Mouse (Mus musculus) midbrain, embryonic 10.5 days (tissue): ENCODE measurements around the gene Ebf1. TPM values are rescaled to one million over a fixed set of nuclear protein-coding genes. Genes with fewer than 3 reads are reported as not detected.

Experiments used
- DNase-seq: peaks from one replicate; pipeline ENCODE4 v3.0.0-alpha.2; 2017; ENCODE audit warnings: low spot score
- H3K27ac ChIP-seq: fragments of 300-500 bp; sonication (generic); replicated peaks from 2 replicates; pipeline ENCODE4 v1.5.1; 2016; ENCODE audit warnings: mild to moderate bottlenecking
- H3K27me3 ChIP-seq: fragments of 300-500 bp; sonication (generic); 2 replicates; pipeline ENCODE4 v1.6.1; 2016; ENCODE audit warnings: low read depth, mild to moderate bottlenecking; ENCODE audit not compliant: poor library complexity, severe bottlenecking
- H3K36me3 ChIP-seq: fragments of 300-500 bp; sonication (generic); 2 replicates; pipeline ENCODE4 v1.6.1; 2016; ENCODE audit warnings: mild to moderate bottlenecking, moderate library complexity
- H3K4me1 ChIP-seq: fragments of 300-500 bp; sonication (generic); 2 replicates; pipeline ENCODE4 v1.6.1; 2016
- H3K4me3 ChIP-seq: fragments of 300-500 bp; sonication (generic); 2 replicates; pipeline ENCODE4 v1.5.1; 2016; ENCODE audit warnings: mild to moderate bottlenecking, moderate library complexity
- H3K9me3 ChIP-seq: fragments of 300-500 bp; sonication (generic); replicated peaks from 2 replicates; pipeline ENCODE4 v1.6.1; 2016; ENCODE audit warnings: mild to moderate bottlenecking
- WGBS: fragments of 180-500 bp; shearing (Covaris S2); methylation state at CpG from one replicate; pipeline ENCODE4 v1.1.7; 2016; 5-methylcytosine and 5-hydroxymethylcytosine counted together
- polyA plus RNA-seq: library from polyadenylated mRNA; unstranded; fragments of >200 nt; fragmentation: Nextera tagmentation; extraction: Ambion mirVana; gene quantifications from 2 replicates; pipeline ENCODE4 v1.2.1, GENCODE M21; 2016

Ebf1 gene
- polyA plus RNA-seq, 1 experiment from 2014 or later, result 31.8 TPM

DNA sequence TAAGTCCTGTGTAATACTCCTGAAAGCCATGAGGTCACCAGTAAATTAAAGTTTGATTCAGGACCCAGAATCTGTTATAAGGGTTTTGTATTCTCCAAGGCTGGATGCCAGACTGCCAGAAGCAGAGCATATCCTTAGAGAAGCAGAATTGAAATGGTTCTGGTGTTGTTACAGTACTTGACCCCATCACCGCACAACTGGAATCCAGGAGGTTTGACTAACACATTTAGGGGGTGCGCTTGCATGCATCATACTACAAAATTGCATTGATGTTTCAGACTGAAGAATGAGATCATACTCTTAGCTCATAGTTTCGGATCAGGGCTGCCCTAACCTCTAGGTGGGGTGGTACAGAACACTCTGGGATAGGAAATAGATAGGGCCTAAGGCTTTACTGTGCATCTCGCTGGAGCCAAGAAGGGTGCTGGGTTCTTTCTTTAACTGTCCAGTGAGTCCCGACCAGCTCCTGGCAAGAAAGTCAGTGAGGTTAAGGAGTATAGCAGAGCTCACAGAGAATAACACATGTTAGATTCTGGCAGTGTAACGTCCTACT is 106.9 kb downstream of the Ebf1 start:
- Histone ChIP-seq H3K27me3 (no peaks in the 10 kb centered on the region), H3K36me3 (no peaks in the 10 kb centered on the region), H3K9me3 (no peaks in the 10 kb centered on the region), H3K4me3 (no peak overlapping the region), H3K27ac (no peak overlapping the region), H3K4me1 (no peaks in the 10 kb centered on the region)
- DNase-seq, result no peak
- 88% methylated on average over 6 of the region's 6 CpGs for WGBS

DNA sequence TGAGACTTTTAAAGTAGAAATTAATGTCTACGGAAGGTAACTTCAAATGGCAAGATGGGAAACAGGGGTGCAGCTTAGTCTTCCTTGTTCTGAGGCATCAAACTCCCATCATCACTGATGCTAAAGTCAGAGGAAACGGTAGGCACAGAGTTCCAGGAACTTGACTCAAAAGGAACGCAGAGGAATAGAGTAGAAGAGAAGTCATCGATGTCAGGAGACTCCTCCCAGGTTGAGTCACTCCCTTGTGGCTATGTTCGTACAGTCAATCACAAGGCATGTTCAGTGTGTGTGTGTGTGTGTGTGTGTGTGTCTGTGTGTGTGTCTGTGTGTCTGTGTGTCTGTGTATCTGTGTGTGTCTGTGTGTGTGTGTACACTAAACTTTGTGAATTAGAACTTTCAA is 108.6 kb downstream of the Ebf1 start:
- 89% methylated on average over 5 of the region's 5 CpGs for WGBS
- DNase-seq, result no peak

DNA sequence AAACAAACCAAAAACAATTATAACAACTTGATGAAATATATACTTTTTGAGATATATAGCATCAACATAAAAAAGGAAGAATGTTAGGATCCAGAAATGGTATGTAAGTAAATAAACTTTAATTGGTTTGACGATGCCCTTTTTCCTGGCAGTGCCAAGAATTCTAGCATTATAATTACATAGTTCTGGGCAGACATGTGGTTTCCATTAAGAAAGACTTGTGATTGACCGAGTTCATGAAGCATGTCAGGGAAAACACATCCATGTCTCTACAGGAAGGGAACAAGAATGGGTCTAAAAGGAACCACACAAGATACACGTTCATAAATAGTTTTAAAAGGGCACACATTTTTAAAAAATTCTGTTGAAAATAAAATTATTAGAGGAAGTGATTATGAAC is 110.3 kb downstream of the Ebf1 start:
- H3K36me3 ChIP-seq, result no peaks in the 10 kb centered on the region
- no peaks in the 10 kb centered on the region for H3K9me3 ChIP-seq
- H3K4me1 ChIP-seq, result peaks cover 4% of the 10 kb centered on the region; the same call in 1 of the 2 replicates
- no peaks in the 10 kb centered on the region for H3K27me3 ChIP-seq
- no peak overlapping the region for H3K4me3 ChIP-seq
- 73% methylated on average over 3 of the region's 3 CpGs for WGBS
- no peak overlapping the region for H3K27ac ChIP-seq
- no peak for DNase-seq

More for the DNA sequence above, 108.6 kb downstream of the Ebf1 start:
- Histone ChIP-seq H3K27ac (no peak overlapping the region), H3K36me3 (no peaks in the 10 kb centered on the region), H3K4me1 (peaks cover 4% of the 10 kb centered on the region; the same call in 1 of the 2 replicates), H3K9me3 (no peaks in the 10 kb centered on the region), H3K27me3 (no peaks in the 10 kb centered on the region), H3K4me3 (no peak overlapping the region)

DNA sequence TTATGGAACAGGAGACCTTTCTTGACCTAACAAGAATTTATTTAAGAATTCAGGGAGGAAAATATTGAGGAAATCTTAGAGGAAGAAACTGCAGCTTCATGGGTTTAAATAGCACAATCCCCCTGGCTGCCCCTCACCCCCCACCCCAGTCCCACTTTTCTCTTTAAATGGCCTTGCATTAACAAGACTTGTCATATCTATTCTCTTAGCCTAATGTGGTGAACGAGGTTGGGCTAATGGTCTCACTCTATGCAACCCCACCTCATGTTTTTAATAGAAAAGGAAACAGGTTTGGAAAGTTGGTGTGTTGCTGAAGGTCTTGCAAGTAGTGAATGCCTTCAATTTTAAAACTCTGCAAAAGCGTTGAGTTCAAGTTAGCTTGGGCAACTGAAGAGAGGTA is 110.7 kb downstream of the Ebf1 start:
- no peak overlapping the region for H3K4me3 ChIP-seq
- no peak for DNase-seq
- no peak overlapping the region for H3K27ac ChIP-seq
- H3K9me3 ChIP-seq, result no peaks in the 10 kb centered on the region
- peaks cover 5% of the 10 kb centered on the region; the same call in 1 of the 2 replicates for H3K4me1 ChIP-seq
- 82% methylated on average over 2 of the region's 2 CpGs for WGBS
- no peaks in the 10 kb centered on the region for H3K36me3 ChIP-seq
- no peaks in the 10 kb centered on the region for H3K27me3 ChIP-seq

DNA sequence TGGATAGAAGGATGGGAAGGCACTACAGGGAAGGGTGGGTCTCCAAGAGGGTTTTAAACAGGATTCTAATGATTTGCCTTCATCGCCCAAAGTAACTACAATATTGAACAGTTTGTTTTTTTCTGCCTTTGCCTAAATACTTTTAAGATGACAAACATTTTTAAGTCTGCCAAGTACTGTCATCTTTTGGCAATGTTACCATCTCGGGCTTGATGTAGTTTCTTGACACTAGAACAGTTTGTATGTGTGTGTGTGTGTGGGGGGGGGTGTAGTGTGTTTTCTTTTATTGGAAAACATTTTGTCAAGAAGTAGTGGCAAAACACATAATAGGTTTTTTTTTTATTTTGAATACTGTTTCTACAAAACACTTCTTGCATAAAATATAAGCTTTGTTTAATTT is 111.2 kb downstream of the Ebf1 start:
- 88% methylated on average over 2 of the region's 2 CpGs for WGBS
- no peak for DNase-seq
- peaks cover 10% of the 10 kb centered on the region; the same call in 1 of the 2 replicates for H3K4me1 ChIP-seq
- no peak overlapping the region for H3K4me3 ChIP-seq
- H3K27ac ChIP-seq, result no peak overlapping the region
- no peaks in the 10 kb centered on the region for H3K36me3 ChIP-seq
- H3K27me3 ChIP-seq, result no peaks in the 10 kb centered on the region
- H3K9me3 ChIP-seq, result no peaks in the 10 kb centered on the region

DNA sequence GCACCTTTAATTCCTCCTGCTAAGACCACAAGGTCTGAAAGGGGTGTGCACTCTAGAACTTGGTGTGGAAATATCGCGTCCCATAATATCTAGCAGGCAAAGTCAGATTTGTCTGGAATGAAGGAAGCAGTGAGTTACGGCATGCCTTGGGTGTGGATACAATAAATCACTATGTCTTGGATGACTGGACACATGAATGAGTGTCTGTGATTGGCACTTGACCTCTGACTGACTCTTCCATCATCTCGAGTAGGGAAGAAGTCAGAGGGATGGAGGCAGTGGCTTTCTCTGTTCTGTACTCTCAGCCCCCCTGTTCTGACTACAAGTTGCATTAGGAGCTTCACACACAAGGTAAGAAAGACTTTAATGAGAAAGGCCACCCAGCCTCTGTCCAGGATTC is 112.8 kb downstream of the Ebf1 start:
- H3K36me3 ChIP-seq, result no peaks in the 10 kb centered on the region
- 86% methylated on average over 4 of the region's 4 CpGs for WGBS
- no peaks in the 10 kb centered on the region for H3K9me3 ChIP-seq
- no peak for DNase-seq
- H3K27me3 ChIP-seq, result no peaks in the 10 kb centered on the region
- no peak overlapping the region for H3K4me3 ChIP-seq
- peaks cover 11% of the 10 kb centered on the region; the same call in 1 of the 2 replicates for H3K4me1 ChIP-seq
- H3K27ac ChIP-seq, result no peak overlapping the region

DNA sequence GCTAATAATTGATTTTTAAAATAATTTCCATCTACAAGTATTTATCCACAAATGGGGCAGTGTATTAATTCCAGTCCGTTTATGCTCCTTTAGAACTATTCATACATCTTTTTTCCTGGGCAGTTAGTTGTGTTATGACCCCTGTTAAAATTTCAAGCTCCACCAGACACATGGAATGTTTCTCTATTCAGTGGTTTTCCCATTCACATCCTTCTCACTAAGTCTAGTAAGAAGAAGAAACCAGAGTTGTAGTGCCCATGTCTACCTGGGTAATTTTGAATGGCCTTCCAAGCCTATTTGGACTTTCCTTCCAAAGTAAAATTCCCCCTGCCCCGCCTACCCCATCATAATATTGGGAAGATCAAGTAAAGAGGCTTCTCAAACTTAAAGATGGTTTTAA is 114.6 kb downstream of the Ebf1 start:
- WGBS, result 83% methylated on average over 2 of the region's 2 CpGs
- peaks cover 11% of the 10 kb centered on the region; the same call in 1 of the 2 replicates for H3K4me1 ChIP-seq
- no peaks in the 10 kb centered on the region for H3K36me3 ChIP-seq
- H3K4me3 ChIP-seq, result no peak overlapping the region
- no peak for DNase-seq
- no peaks in the 10 kb centered on the region for H3K27me3 ChIP-seq
- H3K9me3 ChIP-seq, result no peaks in the 10 kb centered on the region
- no peak overlapping the region for H3K27ac ChIP-seq

DNA sequence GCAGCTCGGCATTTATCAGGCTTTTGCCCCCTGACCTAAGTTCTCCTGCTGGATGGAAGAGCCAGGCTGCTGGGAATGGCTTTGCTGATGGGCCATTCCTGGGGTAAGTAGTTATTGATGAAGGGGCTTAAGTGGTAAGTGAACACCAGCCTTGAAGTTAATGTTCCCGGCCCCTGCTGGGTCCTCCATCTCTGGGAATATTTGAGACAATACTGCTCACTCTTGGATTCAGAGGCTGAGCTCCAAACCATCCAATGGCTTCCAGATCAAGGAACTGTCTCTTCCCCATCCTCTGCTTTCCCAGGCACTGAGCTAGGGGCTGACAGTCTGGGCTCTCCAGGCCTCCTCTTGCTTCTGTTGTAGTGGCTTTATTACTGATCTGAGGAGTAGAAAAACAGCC is 116.2 kb downstream of the Ebf1 start:
- WGBS, result 42% methylated on average over 2 of the region's 2 CpGs
- DNase-seq, result no peak
- Histone ChIP-seq H3K36me3 (no peaks in the 10 kb centered on the region), H3K27me3 (no peaks in the 10 kb centered on the region), H3K9me3 (no peaks in the 10 kb centered on the region), H3K4me1 (peaks cover 12% of the 10 kb centered on the region; the same call in 1 of the 2 replicates), H3K4me3 (no peak overlapping the region), H3K27ac (no peak overlapping the region)

DNA sequence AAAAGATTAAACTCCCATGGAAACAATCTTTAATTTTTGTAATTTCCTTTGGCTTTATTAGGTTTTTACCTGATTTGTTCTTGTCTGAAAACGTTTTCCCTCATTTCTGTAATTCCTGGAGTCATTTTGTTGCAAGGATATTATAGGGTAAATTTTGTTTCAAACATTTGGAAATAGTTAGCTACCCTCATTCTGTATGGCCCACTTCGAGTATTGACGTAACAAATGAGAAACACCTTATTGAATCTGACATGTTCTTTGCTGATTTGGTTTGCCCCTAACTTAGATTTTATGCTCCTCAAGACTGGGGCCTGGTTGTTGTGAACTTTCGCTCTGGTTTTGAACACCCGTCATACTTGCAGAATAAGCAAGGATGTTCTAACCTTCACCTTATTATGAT is 120.9 kb downstream of the Ebf1 start:
- WGBS, result 79% methylated on average over 5 of the region's 5 CpGs
- H3K9me3 ChIP-seq, result no peaks in the 10 kb centered on the region

DNA sequence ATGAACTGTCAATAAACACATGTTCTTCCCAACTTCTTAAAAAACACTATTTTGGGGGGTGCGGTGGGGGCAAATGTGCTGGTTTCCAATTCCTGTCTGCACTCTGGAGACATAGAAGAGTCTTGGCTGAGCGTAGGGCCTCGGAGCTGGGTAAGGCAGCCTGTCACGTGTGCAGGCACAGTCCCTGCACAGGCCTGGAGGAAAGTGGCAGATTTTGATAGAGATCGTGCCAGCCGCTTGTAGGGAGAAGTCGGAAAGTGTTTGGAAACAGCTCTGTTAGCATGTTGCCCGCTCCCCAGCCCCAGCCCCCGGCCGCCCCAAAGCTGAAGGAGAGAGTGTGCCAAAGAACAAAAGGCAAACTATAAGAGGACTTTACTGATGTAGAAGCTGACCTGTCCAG is 121.7 kb downstream of the Ebf1 start:
- H3K4me3 ChIP-seq, result no peak overlapping the region; the same call in 1 of the 2 replicates
- peak; percentile 32 for DNase-seq
- no peaks in the 10 kb centered on the region for H3K9me3 ChIP-seq
- peak overlapping the region; percentile 67 for H3K27ac ChIP-seq
- WGBS, result 33% methylated on average over 10 of the region's 10 CpGs
- H3K4me1 ChIP-seq, result peaks cover 39% of the 10 kb centered on the region
- H3K27me3 ChIP-seq, result no peaks in the 10 kb centered on the region
- no peaks in the 10 kb centered on the region for H3K36me3 ChIP-seq

More for the DNA sequence above, 120.9 kb downstream of the Ebf1 start:
- no peak overlapping the region for H3K4me3 ChIP-seq
- no peak overlapping the region for H3K27ac ChIP-seq
- no peaks in the 10 kb centered on the region for H3K36me3 ChIP-seq
- no peaks in the 10 kb centered on the region for H3K27me3 ChIP-seq
- no peak for DNase-seq
- H3K4me1 ChIP-seq, result peaks cover 42% of the 10 kb centered on the region

DNA sequence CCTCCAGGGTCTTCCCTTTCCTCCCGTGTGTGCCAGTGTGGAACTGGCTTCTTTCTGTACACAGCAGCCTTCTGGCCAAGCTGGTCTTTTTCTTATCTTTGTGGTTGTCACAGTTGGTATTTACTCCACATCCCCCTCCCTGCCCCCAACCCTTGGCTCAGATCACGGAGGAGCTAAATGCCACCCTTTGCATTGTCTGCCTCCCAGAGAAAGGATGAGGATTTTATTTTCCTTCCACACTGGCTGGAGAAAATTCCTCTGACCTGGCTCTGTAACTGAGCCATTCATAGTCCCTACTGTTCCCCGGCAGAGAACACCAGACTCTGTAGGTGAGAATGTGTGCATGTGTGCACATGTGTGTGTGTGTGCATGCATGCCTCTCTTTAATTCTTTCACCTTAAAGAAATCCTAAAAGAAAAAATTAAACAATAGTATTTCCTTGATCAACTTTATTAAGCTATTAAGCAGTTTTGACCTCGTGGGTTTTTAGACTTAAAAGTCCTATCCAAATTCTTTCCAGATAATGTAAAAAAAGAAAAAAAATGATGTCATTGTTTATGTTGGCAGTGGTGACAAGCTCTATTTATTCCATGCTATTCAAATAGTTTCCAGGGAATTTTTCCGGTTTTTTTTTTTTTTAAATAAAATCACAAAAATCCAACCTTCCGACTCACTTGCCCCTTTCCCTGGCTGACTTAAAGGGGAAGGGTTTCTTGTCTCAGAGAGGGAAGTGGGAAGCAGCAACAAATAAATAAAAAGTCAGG is 123.3 kb downstream of the Ebf1 start:
- Histone ChIP-seq H3K4me1 (peaks cover 45% of the 10 kb centered on the region), H3K27me3 (no peaks in the 10 kb centered on the region), H3K9me3 (no peaks in the 10 kb centered on the region), H3K36me3 (no peaks in the 10 kb centered on the region), H3K27ac (peak overlapping the region; percentile 81), H3K4me3 (peak overlapping the region; percentile 24; the same call in 1 of the 2 replicates)
- DNase-seq, result peak; percentile 34
- WGBS, result 32% methylated on average over 6 of the region's 6 CpGs

DNA sequence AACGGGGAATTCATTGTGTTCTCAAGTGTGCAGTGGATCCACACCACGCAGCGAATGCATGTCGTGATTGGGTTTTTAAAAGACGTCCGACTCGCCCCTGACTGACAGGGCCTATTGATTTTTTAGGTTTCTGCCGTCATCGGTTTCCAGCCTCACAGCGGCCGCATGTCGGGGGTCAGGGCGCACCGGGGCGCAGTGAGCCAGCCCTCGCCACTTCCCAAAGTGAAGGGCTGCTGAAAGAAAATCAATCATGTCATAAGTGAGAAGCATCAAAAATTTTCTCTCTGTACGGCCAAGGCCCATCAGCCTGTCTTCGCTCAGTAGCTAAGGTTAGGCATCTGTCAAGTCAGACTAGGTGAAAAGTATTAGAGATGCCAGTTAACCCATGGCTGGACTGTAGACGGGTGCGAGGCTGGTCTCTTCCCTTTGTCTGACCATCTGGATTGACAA is 124.0 kb downstream of the Ebf1 start:
- WGBS, result 37% methylated on average over 20 of the region's 20 CpGs
- Histone ChIP-seq H3K4me1 (peaks cover 47% of the 10 kb centered on the region), H3K27me3 (no peaks in the 10 kb centered on the region), H3K9me3 (no peaks in the 10 kb centered on the region), H3K36me3 (no peaks in the 10 kb centered on the region), H3K4me3 (peak overlapping the region; percentile 24), H3K27ac (peak overlapping the region; percentile 81)
- peak; percentile 54 for DNase-seq

DNA sequence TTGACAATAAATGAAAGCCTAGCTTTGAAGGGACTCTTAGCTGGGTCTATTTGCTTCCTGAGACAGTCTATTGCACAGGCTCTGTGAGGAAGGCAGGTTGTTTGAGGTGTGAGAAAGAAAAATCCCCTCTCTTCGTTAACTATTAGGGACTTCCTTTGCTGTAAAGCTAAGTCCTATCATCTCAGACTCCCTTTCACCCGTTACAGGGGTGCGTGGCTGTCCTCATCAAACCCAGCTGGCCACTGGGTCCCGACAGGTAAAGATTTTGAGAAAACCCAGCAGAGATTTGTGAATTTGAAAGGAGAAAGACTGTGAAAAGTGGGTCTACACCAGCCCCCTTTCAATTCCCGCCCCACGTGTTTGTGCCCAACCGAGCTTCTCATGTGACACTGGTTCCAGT is 127.3 kb downstream of the Ebf1 start:
- no peak overlapping the region for H3K4me3 ChIP-seq
- WGBS, result 69% methylated on average over 7 of the region's 7 CpGs
- H3K27ac ChIP-seq, result 0 out of 2 replicates have a peak overlapping the region, but pooled peaks have one; percentile 42
- no peaks in the 10 kb centered on the region for H3K9me3 ChIP-seq
- peaks cover 50% of the 10 kb centered on the region for H3K4me1 ChIP-seq
- no peaks in the 10 kb centered on the region for H3K27me3 ChIP-seq
- DNase-seq, result no peak
- no peaks in the 10 kb centered on the region for H3K36me3 ChIP-seq
